Mouse (Mus musculus) stomach, embryonic 15.5 days (tissue): ENCODE measurements at regions not wholly inside any gene's neighbourhood (a gene's known extent, or its start where the extent isn't known, plus 50 kb on each side); places are given as distances from the start of the nearest gene placed in this dataset.

Experiments used
- ATAC-seq: fragments of 200-750 bp; cut with Nextera tagmentation; 2 replicates; pipeline ENCODE4 v1.8.0; 2017; ENCODE audit warnings: low read depth, moderate number of reproducible peaks, moderate TSS enrichment; ENCODE audit not compliant: insufficient read depth, low FRiP score
- H3K27ac ChIP-seq: fragments of 300-500 bp; sonication (generic); 2 replicates; pipeline ENCODE4 v1.5.1; 2015; ENCODE audit warnings: mild to moderate bottlenecking, inconsistent platforms
- H3K27me3 ChIP-seq: fragments of 300-500 bp; sonication (generic); replicated peaks from 2 replicates; pipeline ENCODE4 v1.6.1; 2015; ENCODE audit warnings: inconsistent platforms
- H3K36me3 ChIP-seq: fragments of 300-500 bp; sonication (generic); 2 replicates; pipeline ENCODE4 v1.6.1; 2015; ENCODE audit warnings: inconsistent platforms
- H3K4me1 ChIP-seq: fragments of 300-500 bp; sonication (generic); 2 replicates; pipeline ENCODE4 v1.6.1; 2015; ENCODE audit warnings: inconsistent platforms
- H3K4me2 ChIP-seq: fragments of 300-500 bp; sonication (generic); 2 replicates; pipeline ENCODE4 v1.6.1; 2015; ENCODE audit warnings: mild to moderate bottlenecking, inconsistent platforms
- H3K4me3 ChIP-seq: fragments of 300-500 bp; sonication (generic); replicated peaks from 2 replicates; pipeline ENCODE4 v1.5.1; 2015; ENCODE audit warnings: inconsistent platforms
- H3K9ac ChIP-seq: fragments of 300-500 bp; sonication (generic); 2 replicates; pipeline ENCODE4 v1.6.1; 2015; ENCODE audit warnings: inconsistent platforms
- H3K9me3 ChIP-seq: fragments of 300-500 bp; sonication (generic); 2 replicates; pipeline ENCODE4 v1.6.1; 2016; ENCODE audit warnings: inconsistent platforms
- WGBS: fragments of 180-500 bp; shearing (Covaris S2); methylation state at CpG from one replicate; pipeline ENCODE4 v1.1.7; 2015; 5-methylcytosine and 5-hydroxymethylcytosine counted together

DNA sequence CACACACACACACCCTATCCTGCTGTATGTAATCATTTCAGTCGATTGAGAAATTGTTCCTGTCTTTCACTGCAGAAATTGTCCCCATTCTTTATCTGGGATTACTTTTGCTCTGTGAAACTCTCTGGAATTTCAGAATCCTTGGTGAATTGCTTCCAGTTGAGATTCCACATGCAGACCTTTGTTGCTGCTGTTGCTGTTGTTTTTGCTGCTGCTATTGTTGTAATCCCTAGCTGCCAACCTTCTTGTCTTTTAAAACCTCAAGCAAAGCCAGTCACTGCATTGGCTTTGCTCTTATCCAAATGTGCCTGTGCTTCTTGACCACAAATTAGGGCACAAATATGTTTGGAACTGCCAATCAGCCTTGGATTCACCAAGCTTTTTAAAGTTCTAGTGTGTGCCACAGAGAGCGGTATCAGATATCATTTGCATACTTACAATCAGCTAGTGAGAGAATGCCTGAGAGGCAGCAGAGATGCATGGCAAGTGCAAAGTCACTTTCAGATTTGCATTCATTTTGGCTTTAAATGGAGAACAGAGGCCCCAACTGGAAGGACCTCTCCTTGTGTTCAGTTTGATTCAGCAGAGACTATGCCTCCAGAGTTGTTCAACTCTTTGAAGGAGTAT, 1187.0 kb upstream of the Map3k7 start:
- 80% methylated on average over 2 of the region's 2 CpGs for WGBS
- H3K27ac ChIP-seq: no peak overlapping the region
- no peaks in the 10 kb centered on the region for H3K9me3 ChIP-seq
- no peak for ATAC-seq
- H3K4me2 ChIP-seq: no peak overlapping the region
- H3K4me1 ChIP-seq: no peaks in the 10 kb centered on the region
- H3K27me3 ChIP-seq: no peaks in the 10 kb centered on the region
- H3K36me3 ChIP-seq: no peaks in the 10 kb centered on the region
- H3K9ac ChIP-seq: no peak overlapping the region
- no peak overlapping the region for H3K4me3 ChIP-seq

DNA sequence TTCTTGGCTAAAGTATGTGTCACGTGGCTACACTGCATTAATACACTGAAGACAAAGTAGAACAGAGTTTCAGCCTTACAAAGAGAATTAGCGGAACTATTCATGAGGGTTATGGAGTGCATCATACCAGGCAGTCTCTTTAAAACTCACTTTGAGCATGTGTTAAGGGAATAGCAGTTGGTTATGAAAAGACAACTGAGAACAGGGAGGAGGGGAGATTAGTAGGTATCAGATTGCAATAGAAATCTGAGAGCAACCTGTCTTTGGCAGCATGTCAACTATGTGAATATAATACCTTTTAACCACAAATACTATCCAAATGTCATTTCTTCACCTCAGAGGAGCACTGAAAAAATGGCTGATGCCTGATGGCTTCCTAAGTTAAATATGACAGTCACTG, 1182.2 kb upstream of the Map3k7 start:
- H3K36me3 ChIP-seq: no peaks in the 10 kb centered on the region
- WGBS: 68% methylated on average over 2 of the region's 2 CpGs
- no peak for ATAC-seq
- no peak overlapping the region for H3K4me3 ChIP-seq
- no peaks in the 10 kb centered on the region for H3K4me1 ChIP-seq
- no peaks in the 10 kb centered on the region for H3K9me3 ChIP-seq
- no peak overlapping the region for H3K9ac ChIP-seq
- H3K4me2 ChIP-seq: no peak overlapping the region
- no peak overlapping the region for H3K27ac ChIP-seq
- no peaks in the 10 kb centered on the region for H3K27me3 ChIP-seq

DNA sequence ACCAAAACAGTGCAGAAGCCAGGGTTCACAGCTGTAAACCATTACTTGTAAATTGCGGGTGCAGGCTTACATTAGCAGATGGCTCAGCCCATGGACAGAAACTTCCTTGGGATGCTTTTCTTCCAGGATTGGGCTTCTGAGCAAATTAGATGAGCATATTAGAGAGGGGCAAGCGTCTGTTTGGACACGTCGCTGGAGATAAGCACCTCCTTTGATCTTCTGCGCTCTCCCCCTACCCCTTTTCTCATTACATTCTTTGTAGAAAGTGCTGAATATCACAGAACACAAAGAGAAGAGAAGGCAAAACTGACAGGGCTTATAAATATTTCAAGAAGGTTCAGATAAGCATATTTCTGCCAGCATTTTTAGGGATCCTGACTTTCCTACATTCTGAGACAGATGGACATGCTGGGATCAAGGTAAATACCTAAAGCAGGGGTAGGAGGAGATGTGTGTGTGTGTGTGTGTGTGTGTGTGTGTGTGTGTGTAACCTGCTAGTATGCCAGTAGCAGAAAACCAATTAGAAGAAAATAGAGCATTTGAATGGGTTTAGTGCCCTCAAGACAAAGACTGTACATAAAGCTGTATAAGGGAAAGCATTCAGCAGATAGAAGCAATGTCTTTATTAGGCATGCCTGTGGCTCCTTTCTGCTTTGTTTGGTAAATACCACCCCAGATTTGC, 1173.8 kb upstream of the Map3k7 start:
- H3K4me3 ChIP-seq: no peak overlapping the region
- H3K27ac ChIP-seq: no peak overlapping the region
- H3K4me1 ChIP-seq: no peaks in the 10 kb centered on the region
- 27% methylated on average over 5 of the region's 5 CpGs for WGBS
- no peak overlapping the region for H3K4me2 ChIP-seq
- H3K27me3 ChIP-seq: no peaks in the 10 kb centered on the region
- no peaks in the 10 kb centered on the region for H3K36me3 ChIP-seq
- H3K9ac ChIP-seq: no peak overlapping the region
- H3K9me3 ChIP-seq: no peaks in the 10 kb centered on the region
- ATAC-seq: no peak

DNA sequence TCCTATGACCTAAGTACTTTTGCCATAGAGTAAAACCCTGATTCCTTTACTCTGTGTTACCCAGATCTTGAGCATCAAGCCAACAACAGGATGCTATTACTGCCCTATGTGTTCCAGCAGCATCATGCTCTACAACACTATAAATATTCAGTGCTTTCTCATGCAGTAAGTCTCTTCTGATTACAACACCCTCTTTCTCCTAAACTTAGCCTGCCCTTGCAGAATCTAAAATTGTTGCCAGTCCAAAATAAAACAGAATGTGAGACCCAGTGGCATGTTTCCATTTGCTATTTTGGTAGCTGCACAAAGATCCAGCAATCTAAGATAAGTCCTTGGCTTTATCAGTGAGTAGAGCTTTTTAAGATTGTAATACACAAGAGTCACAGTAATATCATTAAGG, 1154.1 kb upstream of the Map3k7 start:
- H3K9me3 ChIP-seq: no peaks in the 10 kb centered on the region
- no peaks in the 10 kb centered on the region for H3K36me3 ChIP-seq
- H3K27me3 ChIP-seq: no peaks in the 10 kb centered on the region
- no peak overlapping the region for H3K4me3 ChIP-seq
- H3K4me1 ChIP-seq: no peaks in the 10 kb centered on the region
- no peak overlapping the region for H3K4me2 ChIP-seq
- no peak overlapping the region for H3K27ac ChIP-seq
- H3K9ac ChIP-seq: no peak overlapping the region
- ATAC-seq: no peak

DNA sequence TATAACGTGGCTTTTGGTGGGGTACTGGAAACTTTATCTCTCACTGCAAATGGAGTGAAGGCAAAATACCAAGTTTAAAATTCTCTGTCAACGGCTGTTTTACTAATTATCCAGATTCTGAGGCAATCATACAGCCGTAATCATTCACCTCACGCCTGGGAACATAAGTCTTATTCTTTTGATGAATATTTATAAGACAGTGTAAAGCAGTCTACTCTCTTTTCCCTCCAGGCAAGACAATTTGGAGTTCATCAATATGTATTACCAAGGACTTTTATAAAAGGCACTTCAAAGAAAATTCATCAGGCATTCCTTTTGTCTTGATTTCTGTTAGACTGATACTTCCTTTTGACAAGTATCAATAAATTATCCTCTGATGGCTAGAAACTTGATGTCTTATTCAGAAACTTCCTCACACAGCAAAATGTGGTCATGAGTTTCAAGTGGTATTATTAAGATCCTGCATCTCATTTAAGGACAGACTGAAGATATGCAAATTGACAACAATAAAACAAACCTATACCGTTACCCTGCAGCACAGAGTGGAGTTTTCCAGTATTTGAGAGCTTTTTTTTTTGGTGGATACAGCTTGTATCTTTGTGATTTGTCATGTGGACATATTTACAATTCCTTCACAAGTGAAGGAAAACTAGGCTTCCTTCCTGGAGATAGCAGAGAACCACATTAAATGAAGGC, 1108.4 kb upstream of the Map3k7 start:
- Histone ChIP-seq H3K9me3 (no peaks in the 10 kb centered on the region), H3K4me2 (no peak overlapping the region), H3K4me1 (no peaks in the 10 kb centered on the region), H3K36me3 (no peaks in the 10 kb centered on the region), H3K9ac (no peak overlapping the region), H3K27me3 (no peaks in the 10 kb centered on the region), H3K4me3 (no peak overlapping the region), H3K27ac (no peak overlapping the region)
- 60% methylated on average over 5 of the region's 5 CpGs for WGBS
- ATAC-seq: no peak

DNA sequence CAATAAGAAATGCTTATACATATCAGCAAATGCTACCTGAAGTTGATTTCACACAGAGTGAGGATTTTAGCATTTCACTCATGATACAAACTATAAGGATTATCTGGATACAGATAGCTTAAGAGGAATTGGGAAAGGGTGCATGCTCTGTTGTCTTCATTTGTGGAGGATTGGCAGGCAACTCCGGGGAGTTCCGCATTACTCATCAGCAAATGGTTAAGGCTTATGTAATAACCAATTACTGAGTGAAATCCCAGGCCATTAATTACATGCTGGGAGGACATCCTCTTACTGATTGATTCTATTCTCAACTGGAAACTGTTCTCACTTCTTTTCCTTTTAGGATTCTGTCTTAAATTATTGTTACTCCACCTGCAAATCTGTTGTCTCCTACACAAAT, 1058.9 kb upstream of the Map3k7 start:
- no peaks in the 10 kb centered on the region for H3K9me3 ChIP-seq
- ATAC-seq: no peak
- no peak overlapping the region for H3K4me2 ChIP-seq
- no peaks in the 10 kb centered on the region for H3K36me3 ChIP-seq
- H3K4me1 ChIP-seq: no peaks in the 10 kb centered on the region
- no peak overlapping the region for H3K4me3 ChIP-seq
- no peaks in the 10 kb centered on the region for H3K27me3 ChIP-seq
- 70% methylated on average over 2 of the region's 2 CpGs for WGBS
- no peak overlapping the region for H3K9ac ChIP-seq
- no peak overlapping the region for H3K27ac ChIP-seq

DNA sequence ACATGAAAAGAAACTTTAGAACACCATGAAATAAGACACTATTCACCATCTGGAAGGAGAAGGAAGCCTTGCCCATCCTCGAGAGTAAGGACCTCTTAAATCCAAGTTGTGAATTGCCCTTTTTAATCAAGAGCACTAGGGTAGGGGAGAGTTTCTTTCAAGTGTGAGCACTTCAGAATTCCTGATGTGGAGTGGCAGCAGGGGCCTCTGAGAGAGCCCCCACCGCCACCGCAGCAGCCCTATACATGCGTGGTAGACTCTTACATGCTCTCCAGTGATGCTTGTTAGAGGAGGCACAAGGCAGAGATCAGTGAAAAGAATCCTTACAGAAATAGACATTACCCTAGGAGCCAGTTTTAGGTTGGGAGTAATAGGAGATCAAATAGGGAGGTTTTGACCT, 1041.0 kb upstream of the Map3k7 start:
- Histone ChIP-seq H3K9me3 (no peaks in the 10 kb centered on the region), H3K9ac (no peak overlapping the region), H3K4me3 (no peak overlapping the region), H3K4me1 (no peaks in the 10 kb centered on the region), H3K4me2 (no peak overlapping the region), H3K27ac (no peak overlapping the region), H3K36me3 (no peaks in the 10 kb centered on the region), H3K27me3 (no peaks in the 10 kb centered on the region)
- 86% methylated on average over 4 of the region's 4 CpGs for WGBS
- no peak for ATAC-seq

DNA sequence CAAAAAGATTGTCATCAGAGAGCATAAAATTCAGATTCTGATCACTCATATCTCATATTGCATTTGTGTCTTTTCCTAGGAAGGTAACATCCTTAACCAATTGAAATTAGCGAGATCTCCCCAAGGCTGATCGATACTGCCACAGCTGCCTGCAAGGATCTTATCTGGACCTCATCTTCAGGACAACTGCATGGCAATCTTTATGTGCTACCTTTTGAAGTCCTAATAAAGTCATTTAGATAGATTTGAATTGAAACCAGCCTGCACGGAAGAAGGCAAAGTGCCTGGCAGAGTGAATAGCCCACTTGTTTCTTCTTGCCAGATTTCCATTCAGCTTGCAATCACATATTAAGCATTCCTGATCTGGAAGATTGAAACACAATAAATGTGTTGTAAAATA, 1031.5 kb upstream of the Map3k7 start:
- Histone ChIP-seq H3K27me3 (no peaks in the 10 kb centered on the region), H3K4me1 (no peaks in the 10 kb centered on the region), H3K36me3 (no peaks in the 10 kb centered on the region), H3K9ac (no peak overlapping the region), H3K4me3 (no peak overlapping the region), H3K4me2 (no peak overlapping the region), H3K27ac (no peak overlapping the region), H3K9me3 (no peaks in the 10 kb centered on the region)
- WGBS: 60% methylated on average over 3 of the region's 3 CpGs
- no peak for ATAC-seq

DNA sequence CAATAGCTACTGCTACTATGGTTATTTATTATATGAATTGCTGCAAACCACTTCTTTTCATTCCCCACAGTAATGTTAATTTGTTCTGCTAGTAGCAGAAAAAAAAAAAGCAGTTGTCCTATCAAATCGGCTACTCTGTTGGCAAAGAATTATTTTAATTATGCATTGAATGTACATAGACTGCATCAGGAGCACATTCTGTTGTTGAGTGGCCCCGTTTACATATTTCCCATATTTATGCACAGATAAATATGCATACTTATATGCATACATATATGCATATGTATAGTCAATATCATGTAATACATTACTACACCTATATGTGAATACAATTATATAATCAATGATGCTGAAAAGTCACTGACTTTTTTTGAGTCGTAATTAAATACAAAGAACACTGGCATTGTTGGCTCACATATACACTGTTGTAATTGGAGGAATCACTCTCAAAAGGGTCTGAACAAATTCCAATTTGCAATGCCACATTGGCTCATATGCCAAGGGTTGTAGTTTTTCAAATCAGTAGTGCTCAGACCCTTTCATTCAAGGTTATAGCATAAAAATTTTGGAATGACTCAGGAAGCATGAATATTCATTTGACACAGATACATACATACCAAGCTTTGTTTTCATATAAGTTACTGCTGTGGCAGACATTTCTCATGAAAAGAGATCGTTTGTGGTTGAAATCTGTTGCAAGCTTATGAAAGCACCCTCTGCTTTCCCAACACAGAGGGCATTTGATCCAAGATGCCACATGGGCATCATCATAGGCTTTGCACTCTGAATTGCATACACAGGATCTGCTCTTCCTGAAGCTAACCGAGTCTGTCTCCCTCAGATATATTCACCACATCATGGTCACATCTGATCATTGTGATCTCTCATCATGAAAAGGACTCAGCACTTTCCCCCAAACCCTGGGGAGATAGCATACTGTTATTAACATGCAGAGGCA, 1030.6 kb upstream of the Map3k7 start:
- Histone ChIP-seq H3K27ac (no peak overlapping the region), H3K9ac (no peak overlapping the region), H3K9me3 (no peaks in the 10 kb centered on the region), H3K36me3 (no peaks in the 10 kb centered on the region), H3K4me2 (no peak overlapping the region), H3K4me3 (no peak overlapping the region), H3K27me3 (no peaks in the 10 kb centered on the region), H3K4me1 (no peaks in the 10 kb centered on the region)
- ATAC-seq: no peak
- 77% methylated on average over 5 of the region's 5 CpGs for WGBS

DNA sequence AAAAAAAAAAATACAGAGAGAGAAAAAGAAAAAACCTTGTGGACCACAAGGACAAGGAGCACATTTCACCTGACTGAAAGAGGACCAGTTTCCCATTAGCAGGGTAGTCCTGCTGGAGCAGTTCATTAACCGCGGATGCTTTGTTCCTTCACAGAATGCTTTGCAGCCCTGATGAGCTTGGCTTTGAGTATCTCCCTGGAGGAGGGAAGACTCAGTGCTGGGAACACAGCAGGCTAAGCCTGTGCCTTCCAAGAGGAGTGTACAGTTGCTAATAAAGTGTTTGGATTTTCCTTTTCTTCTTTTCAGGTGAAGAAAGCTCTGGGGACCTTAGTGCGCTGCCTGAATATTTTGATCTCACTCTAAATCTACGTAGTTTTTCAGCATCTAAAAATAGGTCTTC, 980.3 kb upstream of the Map3k7 start:
- Histone ChIP-seq H3K9ac (no peak overlapping the region), H3K36me3 (no peaks in the 10 kb centered on the region), H3K4me3 (no peak overlapping the region), H3K9me3 (no peaks in the 10 kb centered on the region), H3K4me2 (no peak overlapping the region), H3K4me1 (no peaks in the 10 kb centered on the region), H3K27ac (no peak overlapping the region), H3K27me3 (no peaks in the 10 kb centered on the region)
- ATAC-seq: no peak
- 84% methylated on average over 4 of the region's 4 CpGs for WGBS

DNA sequence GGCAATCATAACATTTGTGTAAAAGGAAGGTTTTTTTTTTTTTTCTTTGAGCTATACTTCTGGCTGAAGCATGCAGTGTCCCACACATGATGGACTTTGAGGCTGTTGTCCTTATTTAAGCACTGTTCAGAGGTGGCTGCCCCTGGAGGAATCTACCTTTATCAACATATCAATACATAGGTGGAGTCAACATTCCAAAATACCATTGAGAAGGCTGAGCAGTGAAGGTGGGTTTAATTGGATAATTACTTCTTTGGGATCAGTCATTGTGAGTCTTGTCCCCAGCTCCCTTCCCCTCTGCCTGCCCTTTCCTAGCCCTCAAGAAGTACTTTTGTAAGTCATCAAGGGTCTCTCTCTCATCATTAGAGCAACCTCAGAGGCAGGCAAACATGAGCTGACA, 951.9 kb upstream of the Map3k7 start:
- H3K27ac ChIP-seq: no peak overlapping the region
- H3K4me3 ChIP-seq: no peak overlapping the region
- H3K4me1 ChIP-seq: no peaks in the 10 kb centered on the region
- H3K36me3 ChIP-seq: no peaks in the 10 kb centered on the region
- no peaks in the 10 kb centered on the region for H3K27me3 ChIP-seq
- no peak overlapping the region for H3K9ac ChIP-seq
- ATAC-seq: no peak
- H3K9me3 ChIP-seq: no peaks in the 10 kb centered on the region
- no peak overlapping the region for H3K4me2 ChIP-seq
